In genomic region chr8:79155556-79156161, GRCm38 (mm10) we compare ENCODE assay signal across 20 mouse cellular contexts.
DNase-seq lines count a peak whose midpoint lies in the region; ATAC-seq and TF ChIP-seq lines count a peak whose summit lies in the region.
"Had no signal": no experiment of that assay in that cellular context is flagged by ENCODE, and none has a peak within 500 bp of the region (broad histone marks: within the 10 kb centered on the region; RNA-seq: fewer than 3 reads in every experiment).

No protein-coding gene starts in this region.

- ATAC-seq in CD4-positive, CD25-positive, alpha-beta regulatory T cell, adult 4 months: peak; percentile 44
- ATAC-seq in inflammation-experienced regulatory T-cells, adult 6 months: peak; percentile 68
- no peak for ATAC-seq in midbrain, postnatal 0 days (ENCODE audit: low FRiP score)
- ATAC-seq: forebrain, embryonic 14.5 days; hindbrain, postnatal 0 days had no signal

- H3K9ac ChIP-seq in midbrain, postnatal 0 days (replicated peaks; ENCODE audit: low read length, poor library complexity, severe bottlenecking): no peak overlapping the region
- H3K9ac ChIP-seq: heart, embryonic 15.5 days; hindbrain, embryonic 13.5 days had no signal

- no peak overlapping the region for H3K4me3 ChIP-seq in midbrain, postnatal 0 days (ENCODE audit: low read depth, low read length)
- H3K4me3 ChIP-seq: embryonic facial prominence, embryonic 10.5 days; heart, adult 2 months; heart, embryonic 15.5 days; hindbrain, embryonic 13.5 days had no signal

- H3K27me3 ChIP-seq in midbrain, postnatal 0 days (ENCODE audit: insufficient read depth, low read length): no peaks in the 10 kb centered on the region
- H3K27me3 ChIP-seq: heart, embryonic 15.5 days; hindbrain, embryonic 13.5 days had no signal

- no peak overlapping the region for H3K4me2 ChIP-seq in midbrain, postnatal 0 days (ENCODE audit: low read depth, low read length, poor library complexity, severe bottlenecking)
- H3K4me2 ChIP-seq: heart, embryonic 11.5 days; heart, embryonic 15.5 days; hindbrain, embryonic 13.5 days had no signal

- WGBS in large intestine, adult 2 months: 46% methylated on average over 10 of the region's 10 CpGs
- 95% methylated on average over 10 of the region's 10 CpGs for WGBS in midbrain, postnatal 0 days

- H3K9me3 ChIP-seq in midbrain, postnatal 0 days (ENCODE audit: low read length): no peaks in the 10 kb centered on the region
- H3K9me3 ChIP-seq: embryonic facial prominence, embryonic 10.5 days; heart, embryonic 15.5 days; hindbrain, embryonic 13.5 days had no signal

- no peaks in the 10 kb centered on the region for H3K4me1 ChIP-seq in midbrain, postnatal 0 days (ENCODE audit: insufficient read depth, low read length)
- H3K4me1 ChIP-seq: hindbrain, embryonic 13.5 days had no signal

- H3K27ac ChIP-seq in midbrain, postnatal 0 days (ENCODE audit: low read depth, low read length): no peak overlapping the region
- H3K27ac ChIP-seq: embryonic facial prominence, embryonic 10.5 days; heart, adult 2 months; heart, embryonic 15.5 days; hindbrain, embryonic 13.5 days; hindbrain, postnatal 0 days had no signal

- no peak for TF ChIP-seq CTCF in midbrain, postnatal 0 days (IDR thresholded peaks at IDR 0.05)

- peaks cover 10% of the 10 kb centered on the region for H3K36me3 ChIP-seq in midbrain, postnatal 0 days (ENCODE audit: insufficient read depth, low read length)

- peak; percentile 38 for DNase-seq in 3T3-L1 (ENCODE audit: low read depth, low spot score)
- DNase-seq in large intestine, adult 2 months (ENCODE audit: low read depth, low spot score): peak; percentile 57
- no peak for DNase-seq in cerebellum, adult 9-10 months
- no peak for DNase-seq in B cell, adult 2 months
- no peak for DNase-seq in midbrain, postnatal 0 days (ENCODE audit: low spot score)
- DNase-seq: adrenal gland, postnatal 10 days; cerebellum, adult 11 months; cerebellum, adult 8-10 months; cerebellum, postnatal 25 days; heart, adult 2 months; heart, postnatal 14 days; kidney, adult 18-20 months had no signal

Comparison
In these comparisons a context has a peak if more than half of its experiments do, and no peak if none do; other contexts are left out.
1. DNase-seq: peak in 3T3-L1 (single experiment) and large intestine, adult 2 months (single experiment); none in cerebellum, adult 9-10 months (single experiment), B cell, adult 2 months (0 of 2) and midbrain, postnatal 0 days (single experiment).